Mouse (Mus musculus): ENCODE measurements at regions not wholly inside any gene's neighbourhood (a gene's known extent, or its start where the extent isn't known, plus 50 kb on each side); places are given as distances from the start of the nearest gene placed in this dataset.

GRCm38 (mm10) chr15:60475086-60475485 lies 378.5 kb downstream of the Fam84b start:
- Histone ChIP-seq H3K27me3 (no peaks in the 10 kb centered on the region), H3K9me3 (no peaks in the 10 kb centered on the region), H3K4me2 (no peak overlapping the region), H3K27ac (no peak overlapping the region), H3K36me3 (replicated peaks) (no peaks in the 10 kb centered on the region), H3K4me1 (0 out of 2 replicates have a peak, but pooled peaks cover 5% of the 10 kb centered on the region), H3K4me3 (replicated peaks) (no peak overlapping the region), H3K9ac (no peak overlapping the region)
- WGBS: 14% methylated on average over 3 of the region's 3 CpGs
- no peak for ATAC-seq (ENCODE audit: low FRiP score)

- H3K9me3 ChIP-seq: no peaks in the 10 kb centered on the region
- WGBS: 76% methylated on average over 1 of the region's 1 CpGs
- ATAC-seq (ENCODE audit: low FRiP score): no peak
Measured at GRCm38 (mm10) chr15:60431916-60432315, 415.5 kb upstream of the 4933412E24Rik start.

GRCm38 (mm10) chr15:60419081-60419480 lies 402.7 kb upstream of the 4933412E24Rik start:
- H3K9ac ChIP-seq: no peak overlapping the region
- H3K4me3 ChIP-seq (replicated peaks): no peak overlapping the region
- 88% methylated on average over 1 of the region's 1 CpGs for WGBS
- no peaks in the 10 kb centered on the region for H3K9me3 ChIP-seq
- no peak for ATAC-seq (ENCODE audit: low FRiP score)
- H3K27ac ChIP-seq: no peak overlapping the region
- H3K4me1 ChIP-seq: no peaks in the 10 kb centered on the region
- H3K4me2 ChIP-seq: no peak overlapping the region
- no peaks in the 10 kb centered on the region for H3K36me3 ChIP-seq (replicated peaks)
- H3K27me3 ChIP-seq: no peaks in the 10 kb centered on the region

More at GRCm38 (mm10) chr15:60431916-60432315, 415.5 kb upstream of the 4933412E24Rik start:
- Histone ChIP-seq H3K4me1 (no peaks in the 10 kb centered on the region), H3K36me3 (replicated peaks) (no peaks in the 10 kb centered on the region), H3K27ac (no peak overlapping the region), H3K4me2 (no peak overlapping the region), H3K27me3 (no peaks in the 10 kb centered on the region), H3K9ac (no peak overlapping the region), H3K4me3 (replicated peaks) (no peak overlapping the region)

- Histone ChIP-seq H3K27ac (no peak overlapping the region), H3K4me3 (replicated peaks) (no peak overlapping the region), H3K27me3 (peaks cover 6% of the 10 kb centered on the region; the same call in 1 of the 2 replicates), H3K36me3 (replicated peaks) (no peaks in the 10 kb centered on the region), H3K4me2 (no peak overlapping the region), H3K9me3 (no peaks in the 10 kb centered on the region), H3K9ac (no peak overlapping the region), H3K4me1 (no peaks in the 10 kb centered on the region)
- no peak for ATAC-seq (ENCODE audit: low FRiP score)
- 79% methylated on average over 7 of the region's 7 CpGs for WGBS
Measured at GRCm38 (mm10) chr15:60392267-60392666, 375.9 kb upstream of the 4933412E24Rik start.

- Histone ChIP-seq H3K4me3 (replicated peaks) (no peak overlapping the region), H3K27ac (no peak overlapping the region), H3K36me3 (replicated peaks) (no peaks in the 10 kb centered on the region), H3K9ac (no peak overlapping the region), H3K27me3 (peaks cover 6% of the 10 kb centered on the region; the same call in 1 of the 2 replicates), H3K4me2 (no peak overlapping the region), H3K9me3 (no peaks in the 10 kb centered on the region), H3K4me1 (no peaks in the 10 kb centered on the region)
- WGBS: 30% methylated on average over 1 of the region's 1 CpGs
- ATAC-seq (ENCODE audit: low FRiP score): peak; percentile 88
Measured at GRCm38 (mm10) chr15:60390336-60390735, 373.9 kb upstream of the 4933412E24Rik start.

- Histone ChIP-seq H3K4me3 (replicated peaks) (no peak overlapping the region), H3K9ac (no peak overlapping the region), H3K4me2 (no peak overlapping the region), H3K27me3 (peaks cover 6% of the 10 kb centered on the region; the same call in 1 of the 2 replicates), H3K36me3 (replicated peaks) (no peaks in the 10 kb centered on the region), H3K4me1 (no peaks in the 10 kb centered on the region), H3K9me3 (no peaks in the 10 kb centered on the region), H3K27ac (no peak overlapping the region)
- WGBS: 82% methylated on average over 2 of the region's 2 CpGs
- ATAC-seq (ENCODE audit: low FRiP score): no peak
Measured at GRCm38 (mm10) chr15:60387962-60388361, 371.5 kb upstream of the 4933412E24Rik start.
